23 mouse cellular contexts compared by ENCODE assay signal in the genomic region with DNA sequence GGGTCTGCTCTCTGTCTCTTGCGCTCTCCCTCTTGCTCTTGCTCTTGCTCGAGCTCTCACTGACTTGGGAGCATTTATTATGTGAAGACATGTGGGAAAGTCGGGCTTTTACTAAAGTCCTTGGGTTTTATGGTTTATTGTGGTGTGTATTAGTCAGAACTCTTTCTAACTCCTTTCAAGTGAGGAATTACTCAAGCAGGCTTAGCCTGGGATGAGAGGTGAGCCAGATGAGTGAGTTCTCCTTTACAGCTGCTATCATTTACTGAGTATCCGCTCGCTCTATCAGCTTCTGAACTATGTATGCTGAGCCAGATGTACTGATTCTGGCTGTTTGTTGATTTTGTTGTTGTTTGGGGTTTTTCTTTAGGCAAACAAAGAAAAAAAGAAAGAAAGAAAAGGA.
"Had no signal": no experiment of that assay in that cellular context is flagged by ENCODE, and none has a peak within 500 bp of the region (broad histone marks: within the 10 kb centered on the region; RNA-seq: fewer than 3 reads in every experiment).

No protein-coding gene starts in this region.

- H3K27me3 ChIP-seq: embryonic facial prominence, embryonic 12.5 days; embryonic facial prominence, embryonic 13.5 days; forebrain, embryonic 12.5 days; forebrain, embryonic 13.5 days; forebrain, embryonic 15.5 days had no signal

- H3K4me1 ChIP-seq: forebrain, embryonic 10.5 days; forebrain, embryonic 12.5 days; forebrain, embryonic 13.5 days; forebrain, embryonic 15.5 days had no signal

- H3K9ac ChIP-seq: embryonic facial prominence, embryonic 12.5 days; embryonic facial prominence, embryonic 13.5 days; embryonic facial prominence, embryonic 15.5 days; forebrain, embryonic 12.5 days; forebrain, embryonic 13.5 days; forebrain, embryonic 15.5 days; forebrain, postnatal 0 days had no signal

- H3K4me3 ChIP-seq: embryonic facial prominence, embryonic 10.5 days; embryonic facial prominence, embryonic 12.5 days; embryonic facial prominence, embryonic 13.5 days; embryonic facial prominence, embryonic 15.5 days; erythroblast, embryonic 14.5 days; forebrain, embryonic 10.5 days; forebrain, embryonic 12.5 days; forebrain, embryonic 13.5 days; forebrain, embryonic 15.5 days; gastrocnemius, adult 2 months; heart, embryonic 10.5 days had no signal

- DNase-seq: cerebellum, adult 9-11 months; cerebellum, postnatal 10 days; cerebellum, postnatal 14 days; cerebellum, postnatal 25 days; cerebellum, postnatal 36 days; embryo, embryonic 11 days; forebrain, postnatal 0 days; gastrocnemius, adult 2 months; gastrocnemius, postnatal 10 days; gastrocnemius, postnatal 14 days; gastrocnemius, postnatal 25 days; gastrocnemius, postnatal 36 days; heart, adult 18-20 months had no signal

- H3K36me3 ChIP-seq: embryonic facial prominence, embryonic 10.5 days; embryonic facial prominence, embryonic 12.5 days; embryonic facial prominence, embryonic 13.5 days; embryonic facial prominence, embryonic 15.5 days; forebrain, embryonic 10.5 days; forebrain, embryonic 12.5 days; forebrain, embryonic 15.5 days; heart, embryonic 10.5 days had no signal

- H3K27ac ChIP-seq: embryonic facial prominence, embryonic 10.5 days; embryonic facial prominence, embryonic 12.5 days; embryonic facial prominence, embryonic 13.5 days; embryonic facial prominence, embryonic 15.5 days; forebrain, embryonic 10.5 days; forebrain, embryonic 12.5 days; forebrain, embryonic 13.5 days; forebrain, embryonic 15.5 days; heart, embryonic 10.5 days had no signal
